ENCODE assay signal across 29 mouse cellular contexts in the genomic region with DNA sequence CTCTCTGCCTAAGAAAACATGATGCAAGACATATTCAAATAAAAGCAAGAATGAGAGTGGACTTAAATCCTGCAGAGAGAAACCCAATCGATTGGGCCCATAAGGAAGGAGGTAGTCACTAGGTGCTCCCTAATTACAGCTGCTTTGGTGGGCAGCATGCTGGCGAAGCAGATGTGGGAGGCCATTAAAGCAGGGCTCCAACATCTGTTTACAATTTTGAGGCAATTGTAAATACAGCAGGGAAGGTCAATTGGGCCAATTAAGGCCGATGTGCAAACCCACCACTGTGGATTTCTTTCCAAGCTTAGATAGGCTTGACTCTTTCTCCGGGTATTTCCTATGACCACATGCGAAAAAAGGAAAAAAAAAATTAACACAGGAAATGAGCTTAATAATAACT.
DNase-seq lines count a peak whose midpoint lies in the region; ATAC-seq lines count a peak whose summit lies in the region.
"Had no signal": no experiment of that assay in that cellular context is flagged by ENCODE, and none has a peak within 500 bp of the region (broad histone marks: within the 10 kb centered on the region; RNA-seq: fewer than 3 reads in every experiment).

No protein-coding gene starts in this region.

- no peaks in the 10 kb centered on the region for H3K9me3 ChIP-seq in limb, embryonic 11.5 days (ENCODE audit: control insufficient read depth, low read length)
- no peaks in the 10 kb centered on the region for H3K9me3 ChIP-seq in midbrain, embryonic 13.5 days
- H3K9me3 ChIP-seq in heart, embryonic 10.5 days, result no peaks in the 10 kb centered on the region
- H3K9me3 ChIP-seq: embryonic facial prominence, embryonic 13.5 days; forebrain, embryonic 12.5 days; forebrain, embryonic 15.5 days; heart, embryonic 12.5 days; heart, embryonic 15.5 days had no signal

- H3K9ac ChIP-seq in limb, embryonic 11.5 days (ENCODE audit: low read length), result no peak overlapping the region
- H3K9ac ChIP-seq in midbrain, embryonic 13.5 days (replicated peaks), result no peak overlapping the region
- H3K9ac ChIP-seq: embryonic facial prominence, embryonic 13.5 days; forebrain, embryonic 12.5 days; forebrain, embryonic 15.5 days; heart, embryonic 12.5 days; heart, embryonic 15.5 days; hindbrain, embryonic 14.5 days had no signal

- no peak overlapping the region for H3K4me2 ChIP-seq in limb, embryonic 11.5 days (ENCODE audit: low read depth, severe bottlenecking)
- H3K4me2 ChIP-seq in midbrain, embryonic 13.5 days (replicated peaks), result no peak overlapping the region
- H3K4me2 ChIP-seq: embryonic facial prominence, embryonic 13.5 days; forebrain, embryonic 12.5 days; forebrain, embryonic 15.5 days; heart, embryonic 12.5 days; heart, embryonic 15.5 days; hindbrain, embryonic 14.5 days had no signal

- H3K27ac ChIP-seq in limb, embryonic 11.5 days (replicated peaks; ENCODE audit: low read depth, low read length), result no peak overlapping the region
- no peak overlapping the region for H3K27ac ChIP-seq in midbrain, embryonic 13.5 days
- no peak overlapping the region for H3K27ac ChIP-seq in heart, embryonic 10.5 days
- H3K27ac ChIP-seq: embryonic facial prominence, embryonic 13.5 days; forebrain, embryonic 12.5 days; forebrain, embryonic 15.5 days; gastrocnemius, adult 2 months; heart, embryonic 15.5 days; hindbrain, embryonic 14.5 days; hindbrain, postnatal 0 days had no signal

- 7% methylated on average over 5 of the region's 5 CpGs for WGBS in limb, embryonic 11.5 days
- 81% methylated on average over 5 of the region's 5 CpGs for WGBS in midbrain, embryonic 13.5 days
- 81% methylated on average over 5 of the region's 5 CpGs for WGBS in heart, embryonic 10.5 days

- no peaks in the 10 kb centered on the region for H3K36me3 ChIP-seq in limb, embryonic 11.5 days (ENCODE audit: control insufficient read depth, insufficient read depth, low read length)
- no peaks in the 10 kb centered on the region for H3K36me3 ChIP-seq in midbrain, embryonic 13.5 days
- no peaks in the 10 kb centered on the region for H3K36me3 ChIP-seq in heart, embryonic 10.5 days
- H3K36me3 ChIP-seq: embryonic facial prominence, embryonic 13.5 days; forebrain, embryonic 12.5 days; forebrain, embryonic 15.5 days; heart, embryonic 12.5 days; heart, embryonic 15.5 days had no signal

- ATAC-seq in limb, embryonic 11.5 days (ENCODE audit: insufficient number of reproducible peaks, low FRiP score, low TSS enrichment, low read depth), result no peak
- ATAC-seq in midbrain, embryonic 13.5 days, result no peak
- ATAC-seq: activated CD4-positive, CD25-positive, alpha-beta regulatory T cell, adult 4 months; CD4-positive, CD25-positive, alpha-beta regulatory T cell, adult 4 months; forebrain, embryonic 15.5 days; hindbrain, postnatal 0 days had no signal

- peaks cover 26% of the 10 kb centered on the region; the same call in 1 of the 2 replicates for H3K27me3 ChIP-seq in limb, embryonic 11.5 days (ENCODE audit: control insufficient read depth, insufficient read depth, low read length)
- H3K27me3 ChIP-seq in midbrain, embryonic 13.5 days, result peaks cover 47% of the 10 kb centered on the region
- H3K27me3 ChIP-seq in heart, embryonic 10.5 days (ENCODE audit: insufficient read depth, poor library complexity, severe bottlenecking), result 0 out of 2 replicates have a peak, but pooled peaks cover 8% of the 10 kb centered on the region
- H3K27me3 ChIP-seq: forebrain, embryonic 15.5 days; heart, embryonic 12.5 days; heart, embryonic 15.5 days had no signal

- DNase-seq in embryo, embryonic 10.5 days (ENCODE audit: low spot score), result peak; percentile 66
- DNase-seq in embryo, embryonic 9.5 days (ENCODE audit: extremely low spot score), result peak; percentile 28
- DNase-seq in forelimb bud, embryonic 11.5 days (ENCODE audit: low read depth, low spot score), result peak; percentile 89
- DNase-seq in limb, embryonic 11.5 days (ENCODE audit: low spot score), result peak; percentile 78
- DNase-seq in heart, embryonic 10.5 days (ENCODE audit: low spot score), result no peak
- no peak for DNase-seq in MN1 (ENCODE audit: low spot score)
- no peak for DNase-seq in right cerebral cortex, postnatal 10 days (ENCODE audit: low spot score in 2 of 2)
- DNase-seq: adrenal gland, adult 8-10 months; adrenal gland, postnatal 25 days; cerebellum, adult 11-12 months; cerebellum, adult 8-10 months; cerebellum, postnatal 10 days; cerebellum, postnatal 36 days; gastrocnemius, adult 2 months; gastrocnemius, postnatal 14 days; heart, adult 11 months; heart, postnatal 10 days; heart, postnatal 36 days had no signal

- peaks cover 13% of the 10 kb centered on the region for H3K4me1 ChIP-seq in limb, embryonic 11.5 days (ENCODE audit: control insufficient read depth, insufficient read depth, low read length)
- H3K4me1 ChIP-seq in midbrain, embryonic 13.5 days (replicated peaks), result peaks cover 11% of the 10 kb centered on the region
- H3K4me1 ChIP-seq in heart, embryonic 10.5 days, result peaks cover 13% of the 10 kb centered on the region

- H3K4me3 ChIP-seq in limb, embryonic 11.5 days (ENCODE audit: low read depth, low read length), result no peak overlapping the region
- no peak overlapping the region for H3K4me3 ChIP-seq in midbrain, embryonic 13.5 days (replicated peaks)
- H3K4me3 ChIP-seq in heart, embryonic 10.5 days, result no peak overlapping the region
- H3K4me3 ChIP-seq: embryonic facial prominence, embryonic 13.5 days; erythroblast, embryonic 14.5 days; forebrain, embryonic 12.5 days; forebrain, embryonic 15.5 days; gastrocnemius, adult 2 months; heart, embryonic 12.5 days; heart, embryonic 15.5 days had no signal

Comparison
In these comparisons a context has a peak if more than half of its experiments do, and no peak if none do; other contexts are left out.
1. DNase-seq: peak in embryo, embryonic 10.5 days (single experiment), embryo, embryonic 9.5 days (single experiment), forelimb bud, embryonic 11.5 days (single experiment) and limb, embryonic 11.5 days (single experiment); none in heart, embryonic 10.5 days (single experiment), MN1 (single experiment) and right cerebral cortex, postnatal 10 days (0 of 2).